Mouse (Mus musculus) kidney, postnatal 4 days (tissue): ENCODE results near the gene Rasgef1a.
A peak's percentile ranks its signal among the peaks of the same experiment; 100 is the strongest.

Source experiments
- DNase-seq, 2 experiments: peaks; one replicate each; pipeline ENCODE4 v3.0.0; 2021; ENCODE audit warnings: mixed read lengths in 2 of 2

The Rasgef1a gene

GRCm38 (mm10) chr6:118138731-118139709 lies 127.8 kb downstream of the Rasgef1a start, which contains the start of gene Csgalnact2:
Csgalnact2 (minus strand) TSS chr6:118139140.
- DNase-seq: peak; percentile 97

GRCm38 (mm10) chr6:118140961-118141360 lies 129.7 kb downstream of the Rasgef1a start:
- DNase-seq: no peak
